Mouse (Mus musculus) liver, postnatal 0 days (tissue): ENCODE measurements around the gene Ugt1a5. TPM values are rescaled to one million over a fixed set of nuclear protein-coding genes. Genes with fewer than 3 reads are reported as not detected.
"Not testable (repeated sequence)": the region's sequence is repeated elsewhere in the genome, so short reads cannot be mapped to it uniquely, and the experiment has no call there.

Source experiments
- ATAC-seq: fragments of 200-750 bp; cut with Nextera tagmentation; 2 replicates; pipeline ENCODE4 v1.8.0; 2017; ENCODE audit warnings: mild to moderate bottlenecking, moderate library complexity
- DNase-seq: peaks from one replicate; pipeline ENCODE4 v3.0.0-alpha.2; 2016
- H3K27ac ChIP-seq: fragments of 300-500 bp; sonication (generic); 2 replicates; pipeline ENCODE4 v1.5.1; 2014; ENCODE audit warnings: antibody characterized with exemption, moderate library complexity, mild to moderate bottlenecking, low read depth
- H3K27me3 ChIP-seq: fragments of 300-500 bp; sonication (generic); 2 replicates; pipeline ENCODE4 v1.6.1; 2014; ENCODE audit warnings: low read length, control low read depth, mixed read lengths; ENCODE audit not compliant: insufficient read depth
- H3K36me3 ChIP-seq: fragments of 300-500 bp; sonication (generic); replicated peaks from 2 replicates; pipeline ENCODE4 v1.6.1; 2014; ENCODE audit warnings: mild to moderate bottlenecking, control low read depth, low read length, moderate library complexity, mixed read lengths; ENCODE audit not compliant: insufficient read depth
- H3K4me1 ChIP-seq: fragments of 300-500 bp; sonication (generic); 2 replicates; pipeline ENCODE4 v1.6.1; 2014; ENCODE audit warnings: antibody characterized with exemption, mild to moderate bottlenecking, control low read depth; ENCODE audit not compliant: insufficient read depth
- H3K4me2 ChIP-seq: fragments of 300-500 bp; sonication (generic); 2 replicates; pipeline ENCODE4 v1.6.1; 2014; ENCODE audit warnings: low read depth, mild to moderate bottlenecking, low read length, moderate library complexity, mixed read lengths
- H3K4me3 ChIP-seq: fragments of 300-500 bp; sonication (generic); 2 replicates; pipeline ENCODE4 v1.5.1; 2014; ENCODE audit warnings: low read depth, low read length
- H3K9ac ChIP-seq: fragments of 300-500 bp; sonication (generic); replicated peaks from 2 replicates; pipeline ENCODE4 v1.6.1; 2014; ENCODE audit warnings: mild to moderate bottlenecking, moderate library complexity
- H3K9me3 ChIP-seq: fragments of 300-500 bp; sonication (generic); 2 replicates; pipeline ENCODE4 v1.6.1; 2016; ENCODE audit warnings: mild to moderate bottlenecking, control low read depth, low read length, mixed read lengths
- CTCF ChIP-seq: sonication (generic); IDR thresholded peaks from 2 replicates; pipeline ENCODE4 v1.5.1; 2016; ENCODE audit warnings: antibody characterized with exemption, low read depth
- EP300 ChIP-seq: IDR thresholded peaks from 2 replicates; pipeline ENCODE4 v1.6.1; 2016; ENCODE audit warnings: antibody characterized with exemption, low read depth, mild to moderate bottlenecking
- WGBS: fragments of 180-500 bp; shearing (Covaris S2); extraction: QIAGEN DNeasy Blood & Tissue Kit; methylation state at CpG from one replicate; pipeline ENCODE4 v1.1.7; 2014; ENCODE audit not compliant: insufficient replicate concordance; 5-methylcytosine and 5-hydroxymethylcytosine counted together
- polyA plus RNA-seq: library from polyadenylated mRNA; unstranded; fragments of >200 nt; fragmentation: Nextera tagmentation; extraction: Ambion mirVana; gene quantifications from 2 replicates; pipeline ENCODE4 v1.2.1, GENCODE M21; 2015

Ugt1a5 gene
- polyA plus RNA-seq, 1 experiment from 2014 or later, result 0.19 TPM

DNA sequence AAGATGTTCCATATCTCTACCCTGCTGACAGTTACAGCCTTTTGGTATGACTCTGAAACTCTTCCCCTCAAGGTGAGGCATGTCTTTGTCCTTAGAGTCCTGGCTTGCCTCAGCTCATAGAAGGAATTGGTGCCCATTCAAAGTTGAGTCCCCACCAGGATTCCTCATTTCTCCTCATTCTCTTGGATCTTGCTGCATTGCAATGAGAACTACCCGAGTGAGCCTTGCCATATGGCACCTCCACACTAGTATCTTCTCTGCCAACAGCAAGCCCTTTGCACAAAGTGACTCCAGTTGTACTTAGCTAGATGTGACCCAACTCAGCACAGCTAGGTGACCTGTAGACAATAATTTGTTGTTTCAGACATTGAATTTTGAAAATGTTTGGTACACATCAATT, 57.8 kb downstream of the Ugt1a5 start:
- Histone ChIP-seq H3K9me3 (peaks cover 13% of the 10 kb centered on the region), H3K27ac (no peak overlapping the region), H3K9ac (no peak overlapping the region), H3K27me3 (no peaks in the 10 kb centered on the region), H3K4me2 (no peak overlapping the region), H3K36me3 (no peaks in the 10 kb centered on the region), H3K4me3 (no peak overlapping the region), H3K4me1 (no peaks in the 10 kb centered on the region)
- ATAC-seq (no peak), DNase-seq (peak; percentile 32)
- WGBS, result 38% methylated on average over 1 of the region's 1 CpGs
- no peak for TF ChIP-seq EP300
- no peak for TF ChIP-seq CTCF

DNA sequence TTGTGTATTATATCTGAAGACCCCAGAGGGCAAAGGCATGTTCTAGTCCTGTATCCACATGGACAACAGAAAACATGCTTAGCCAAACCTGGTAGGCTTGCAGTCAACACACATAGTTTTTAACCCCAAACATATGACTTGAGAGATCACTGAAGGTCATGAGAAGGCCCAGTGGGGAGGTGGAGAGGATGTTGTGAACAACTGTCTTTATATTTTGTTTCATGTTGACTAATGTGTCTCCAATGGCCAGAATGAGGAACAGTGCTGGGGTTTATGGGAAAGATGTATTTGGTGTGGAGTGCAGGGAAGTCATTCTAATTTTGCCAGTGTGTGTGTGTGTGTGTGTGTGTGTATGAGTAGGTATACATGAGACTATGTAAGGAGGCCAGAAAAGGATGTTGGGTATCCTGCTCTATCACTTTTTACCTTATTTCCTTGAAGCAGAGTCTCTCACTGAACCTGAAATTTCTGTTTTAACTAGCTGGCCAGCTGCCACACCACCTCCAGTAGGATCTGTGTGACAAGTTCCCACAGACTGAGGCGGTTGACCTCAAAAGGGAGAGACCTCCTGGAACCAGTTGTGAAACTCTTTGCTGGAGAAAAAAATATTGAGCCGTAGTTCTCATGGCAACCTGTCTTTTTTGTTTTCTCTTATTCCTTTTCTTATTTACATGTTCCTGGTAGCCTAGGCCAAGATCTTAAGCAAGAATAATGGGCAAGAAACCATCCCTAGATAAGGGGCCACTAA, 58.4 kb downstream of the Ugt1a5 start:
- peaks cover 13% of the 10 kb centered on the region for H3K9me3 ChIP-seq
- H3K4me1 ChIP-seq, result no peaks in the 10 kb centered on the region
- H3K4me2 ChIP-seq, result no peak overlapping the region
- H3K4me3 ChIP-seq, result no peak overlapping the region
- peak; percentile 71 for DNase-seq
- H3K9ac ChIP-seq, result no peak overlapping the region
- H3K36me3 ChIP-seq, result no peaks in the 10 kb centered on the region
- no peak for TF ChIP-seq CTCF
- no peak for TF ChIP-seq EP300
- no peaks in the 10 kb centered on the region for H3K27me3 ChIP-seq
- H3K27ac ChIP-seq, result no peak overlapping the region
- no peak for ATAC-seq
- 52% methylated on average over 2 of the region's 2 CpGs for WGBS

- not testable (repeated sequence) for H3K4me2 ChIP-seq, DNase-seq, ATAC-seq, H3K27ac ChIP-seq, H3K27me3 ChIP-seq, H3K36me3 ChIP-seq, H3K4me3 ChIP-seq, H3K4me1 ChIP-seq, H3K9ac ChIP-seq
- WGBS, result 35% methylated on average over 2 of the region's 2 CpGs
- peaks cover 17% of the 10 kb centered on the region for H3K9me3 ChIP-seq
Measured at GRCm38 (mm10) chr1:88225301-88225700, 59.5 kb downstream of the Ugt1a5 start.

DNA sequence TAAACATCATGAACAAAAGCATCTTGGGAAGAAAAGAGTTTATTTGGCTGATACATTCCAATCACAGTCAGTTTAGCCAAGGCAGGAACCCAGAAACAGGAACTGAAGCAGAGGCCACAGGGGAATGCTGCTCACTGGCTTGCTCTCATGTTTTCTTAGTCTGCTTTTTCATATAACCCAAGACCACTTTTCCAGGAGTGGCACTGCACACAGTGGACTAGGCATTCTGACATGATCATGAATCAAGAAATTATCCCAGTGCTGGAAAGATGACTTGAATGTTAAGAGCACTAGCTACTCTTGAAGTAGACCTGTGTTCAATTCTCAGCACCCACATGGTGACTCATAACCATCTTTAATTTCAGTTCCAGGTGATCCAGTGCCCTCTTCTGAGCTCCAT, 59.9 kb downstream of the Ugt1a5 start:
- Histone ChIP-seq H3K9ac (no peak overlapping the region), H3K36me3 (no peaks in the 10 kb centered on the region), H3K27me3 (no peaks in the 10 kb centered on the region), H3K4me1 (no peaks in the 10 kb centered on the region), H3K4me3 (no peak overlapping the region), H3K27ac (no peak overlapping the region), H3K4me2 (no peak overlapping the region), H3K9me3 (peaks cover 17% of the 10 kb centered on the region)
- DNase-seq (no peak), ATAC-seq (no peak)
- no peak for TF ChIP-seq CTCF
- TF ChIP-seq EP300, result no peak

DNA sequence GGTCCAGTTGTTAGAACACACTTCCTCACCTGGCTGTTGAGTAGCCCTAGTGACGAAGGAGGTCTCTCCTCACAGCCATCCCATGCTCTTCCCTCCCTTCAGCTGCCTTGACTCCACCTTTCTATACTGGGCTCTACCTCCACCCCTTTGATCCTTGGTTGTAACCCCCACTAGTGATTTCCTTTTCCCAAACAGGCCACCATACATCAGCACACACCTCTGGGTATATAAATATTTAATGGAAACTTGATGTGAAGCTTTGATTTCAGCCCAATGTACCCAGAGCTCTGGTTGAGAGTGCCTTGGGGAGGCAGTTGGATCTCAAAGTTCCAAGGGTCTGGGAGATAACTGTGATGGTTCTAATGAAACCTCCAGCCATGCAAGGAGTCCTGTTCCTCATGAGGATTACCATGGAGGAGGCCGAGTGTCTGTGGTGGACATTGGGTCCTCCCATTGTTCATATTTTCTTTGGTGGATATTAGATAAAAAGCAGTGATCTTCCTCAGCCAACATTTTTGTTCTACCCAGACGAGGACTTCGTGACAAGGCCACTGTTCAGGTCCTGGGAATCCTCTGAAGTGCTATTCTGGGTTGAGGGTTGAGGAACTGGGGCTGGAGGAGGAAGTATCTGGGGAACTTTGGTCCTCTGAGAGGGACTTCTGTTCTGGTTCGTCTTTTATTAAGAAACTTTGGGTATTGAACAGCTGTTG, 61.0 kb downstream of the Ugt1a5 start, which contains the start of gene Mroh2a:
Mroh2a (plus strand) TSS at position 317 of the 710 bp plus-strand sequence.
- Histone ChIP-seq H3K36me3 (no peaks in the 10 kb centered on the region), H3K9me3 (peaks cover 17% of the 10 kb centered on the region), H3K4me2 (no peak within 1 kb of the TSS), H3K27me3 (no peaks in the 10 kb centered on the region), H3K4me1 (no peaks in the 10 kb centered on the region), H3K4me3 (no peak within 1 kb of the TSS), H3K9ac (no peak within 1 kb of the TSS), H3K27ac (no peak within 1 kb of the TSS)
- DNase-seq (peak; percentile 33), ATAC-seq (no peak)
- WGBS, result 47% methylated on average over 5 of the region's 5 CpGs
- TF ChIP-seq CTCF, result no peak
- no peak for TF ChIP-seq EP300

GRCm38 (mm10) chr1:88227482-88227881, 61.7 kb downstream of the Ugt1a5 start:
- TF ChIP-seq CTCF (no peak), EP300 (no peak)
- WGBS, result 51% methylated on average over 2 of the region's 2 CpGs
- Histone ChIP-seq H3K9me3 (peaks cover 14% of the 10 kb centered on the region), H3K36me3 (no peaks in the 10 kb centered on the region), H3K9ac (no peak overlapping the region), H3K4me1 (no peaks in the 10 kb centered on the region), H3K4me3 (no peak overlapping the region), H3K27ac (no peak overlapping the region), H3K4me2 (no peak overlapping the region), H3K27me3 (no peaks in the 10 kb centered on the region)
- no peak for DNase-seq
- ATAC-seq, result no peak
